Mouse (Mus musculus): ENCODE data around the gene Fibcd1. TPM values are rescaled to one million over a fixed set of nuclear protein-coding genes. Genes with fewer than 3 reads are reported as not detected.

Gene Fibcd1
- total and polyA plus RNA-seq, 3 experiments, result not detected

- no peaks in the 10 kb centered on the region for H3K9me3 ChIP-seq (replicated peaks; ENCODE audit: insufficient read depth, low read length)
- H3K4me1 ChIP-seq (ENCODE audit: control insufficient read depth in 1 of 2, insufficient read depth in 2 of 2, low read length in 2 of 2), result no peaks in the 10 kb centered on the region
- H3K27me3 ChIP-seq (ENCODE audit: control insufficient read depth in 1 of 2, insufficient read depth in 2 of 2, low read length in 2 of 2), result no peaks in the 10 kb centered on the region
- H3K79me2 ChIP-seq (ENCODE audit: control insufficient read depth, insufficient read depth, low read length, poor library complexity), result no peaks in the 10 kb centered on the region
- H3K27ac ChIP-seq (ENCODE audit: control insufficient read depth, low read depth, low read length), result no peak overlapping the region
- DNase-seq (ENCODE audit: low read depth, low spot score), result peak; percentile 87
- no peak overlapping the region for H3K9ac ChIP-seq (ENCODE audit: control insufficient read depth, low read depth, low read length, poor library complexity, severe bottlenecking)
- H3K4me3 ChIP-seq (ENCODE audit: control insufficient read depth in 1 of 2, insufficient read depth in 1 of 2, low read depth in 2 of 2, low read length in 2 of 2), result no peak overlapping the region
- no peaks in the 10 kb centered on the region; a peak in 2 of 4 replicates for H3K36me3 ChIP-seq (ENCODE audit: control insufficient read depth in 1 of 2, insufficient read depth in 2 of 2, low read length in 2 of 2)
- no peak for TF ChIP-seq CHD2 (IDR thresholded peaks at IDR 0.05; ENCODE audit: low read length)
- no peak for TF ChIP-seq JUND (IDR thresholded peaks at IDR 0.05; ENCODE audit: low read depth, low read length)
- TF ChIP-seq ZC3H11A (IDR thresholded peaks at IDR 0.05; ENCODE audit: low read depth, low read length), result peak; percentile 87
- TF ChIP-seq TAL1 (IDR thresholded peaks at IDR 0.05; ENCODE audit: low read length), result no peak
- TF ChIP-seq ZKSCAN1 (IDR thresholded peaks at IDR 0.05; ENCODE audit: low read depth, low read length), result no peak
- TF ChIP-seq GABPA (IDR thresholded peaks at IDR 0.05; ENCODE audit: low read depth, low read length), result no peak
- no peak for TF ChIP-seq KAT2A (conservative IDR thresholded peaks at IDR 0.05; ENCODE audit: low read depth, low read length)
- no peak for TF ChIP-seq POLR2AphosphoS5 (IDR thresholded peaks at IDR 0.05; ENCODE audit: borderline replicate concordance, low read depth, low read length)
- no peak for TF ChIP-seq ZMIZ1 (IDR thresholded peaks at IDR 0.05; ENCODE audit: low read depth, low read length)
- TF ChIP-seq POLR2A (IDR thresholded peaks at IDR 0.05; ENCODE audit: control insufficient read depth in 1 of 2, insufficient read depth in 1 of 2, low read depth in 1 of 2, low read length in 2 of 2, poor library complexity in 1 of 2), result no peak
- no peak for TF ChIP-seq HCFC1 (IDR thresholded peaks at IDR 0.05; ENCODE audit: low read depth, low read length)
- TF ChIP-seq TBP (IDR thresholded peaks at IDR 0.05; ENCODE audit: low read depth, low read length), result no peak
- no peak for TF ChIP-seq MAZ (IDR thresholded peaks at IDR 0.05; ENCODE audit: low read depth, low read length)
- TF ChIP-seq NELFE (IDR thresholded peaks at IDR 0.05; ENCODE audit: low read depth, low read length), result no peak
- no peak for TF ChIP-seq POLR2AphosphoS2 (IDR thresholded peaks at IDR 0.05; ENCODE audit: low read length)
- peak; percentile 73; the same call in 1 of the 2 replicates for TF ChIP-seq MXI1 (IDR thresholded peaks at IDR 0.05; ENCODE audit: low read depth, low read length)
- TF ChIP-seq MAX (IDR thresholded peaks at IDR 0.05; ENCODE audit: low read length), result peak; percentile 78
- peak; percentile 93 for TF ChIP-seq MYC (IDR thresholded peaks at IDR 0.05; ENCODE audit: low read depth, low read length)
- no peak for TF ChIP-seq BHLHE40 (IDR thresholded peaks at IDR 0.05; ENCODE audit: borderline replicate concordance, low read depth, low read length)
- TF ChIP-seq ETS1 (IDR thresholded peaks at IDR 0.05; ENCODE audit: low read depth, low read length), result no peak
- no peak for TF ChIP-seq USF2 (IDR thresholded peaks at IDR 0.05; ENCODE audit: borderline replicate concordance in 1 of 2, insufficient read depth in 1 of 2, low read depth in 1 of 2, low read length in 2 of 2)
- TF ChIP-seq EP300 (IDR thresholded peaks at IDR 0.05; ENCODE audit: low read depth in 1 of 2, low read length in 2 of 2), result no peak
- no peak for TF ChIP-seq GATA1 (IDR thresholded peaks at IDR 0.05; ENCODE audit: low read depth, low read length)
- no peak for TF ChIP-seq TCF12 (IDR thresholded peaks at IDR 0.05; ENCODE audit: low read depth, low read length)
- peak; percentile 70 to 95 (median 87) for TF ChIP-seq CTCF (IDR thresholded peaks at IDR 0.05 in 2 of 3, conservative IDR thresholded peaks at IDR 0.05 in 1 of 3; ENCODE audit: control insufficient read depth in 1 of 3, insufficient read depth in 1 of 3, low read depth in 2 of 3, low read length in 3 of 3, poor library complexity in 1 of 3, severe bottlenecking in 1 of 3)
- TF ChIP-seq NRF1 (IDR thresholded peaks at IDR 0.05; ENCODE audit: insufficient read depth, low read depth, low read length, poor library complexity, severe bottlenecking), result peak; percentile 49; the same call in 1 of the 2 replicates
- TF ChIP-seq UBTF (IDR thresholded peaks at IDR 0.05; ENCODE audit: borderline replicate concordance, insufficient read depth, low read depth, low read length), result no peak
- TF ChIP-seq RCOR1 (IDR thresholded peaks at IDR 0.05; ENCODE audit: low read depth, low read length), result no peak
- peak; percentile 57 for TF ChIP-seq USF1 (IDR thresholded peaks at IDR 0.05; ENCODE audit: low read depth, low read length)
- no peak for TF ChIP-seq MYB (IDR thresholded peaks at IDR 0.05; ENCODE audit: low read depth, low read length)
- no peak for TF ChIP-seq MEF2A (IDR thresholded peaks at IDR 0.05; ENCODE audit: extremely low read depth, insufficient replicate concordance, low read depth, low read length, poor library complexity, severe bottlenecking)
- no peak for TF ChIP-seq CHD1 (IDR thresholded peaks at IDR 0.05; ENCODE audit: low read depth, low read length)
- TF ChIP-seq ZNF384 (IDR thresholded peaks at IDR 0.05; ENCODE audit: low read depth, low read length), result peak; percentile 46; the same call in 1 of the 2 replicates
- peak; percentile 90 for TF ChIP-seq SMC3 (IDR thresholded peaks at IDR 0.05; ENCODE audit: low read depth, low read length)
- TF ChIP-seq MAFK (IDR thresholded peaks at IDR 0.05; ENCODE audit: borderline replicate concordance, low read depth, low read length), result no peak
- peak; percentile 59; the same call in 1 of the 2 replicates for TF ChIP-seq SIN3A (IDR thresholded peaks at IDR 0.05; ENCODE audit: low read length)
- peak; percentile 91 for TF ChIP-seq RAD21 (IDR thresholded peaks at IDR 0.05; ENCODE audit: low read depth, low read length)
- TF ChIP-seq E2F4 (IDR thresholded peaks at IDR 0.05; ENCODE audit: borderline replicate concordance, low read depth, low read length), result no peak
These were observed 60.7 kb downstream of the Fibcd1 start for GRCm38 (mm10) chr2:31785074-31785473.

Measured in MEL (cell line).